Mouse (Mus musculus) cortical plate, adult 2 months (tissue): ENCODE results near the gene Vps13d.

Experiments
- CTCF ChIP-seq: fragments of 200-500 bp; IDR thresholded peaks from 2 replicates; pipeline ENCODE4 v1.5.1; 2011; ENCODE audit warnings: mild to moderate bottlenecking, control low read depth, low read length; ENCODE audit not compliant: insufficient read depth; ENCODE audit errors: extremely low read depth
- POLR2A ChIP-seq: fragments of 200-500 bp; IDR thresholded peaks from 2 replicates; pipeline ENCODE4 v1.6.1; 2011; ENCODE audit warnings: mild to moderate bottlenecking, low read length, control low read depth; ENCODE audit not compliant: insufficient read depth; ENCODE audit errors: extremely low read depth

GRCm38 (mm10) chr4:144995826-144996225 is 199.0 kb downstream of the Vps13d start:
- TF ChIP-seq POLR2A = no peak
- TF ChIP-seq CTCF = no peak
